Mouse (Mus musculus) megakaryocyte, embryonic 14.5 days (primary cell): ENCODE results near the gene Anks1b.

ENCODE experiments used
- FLI1 ChIP-seq: IDR thresholded peaks from 2 replicates; pipeline ENCODE4 v1.6.1; 2012; ENCODE audit warnings: low read length, inconsistent platforms, mixed read lengths
- GATA1 ChIP-seq: IDR thresholded peaks from 3 replicates; pipeline ENCODE4 v1.6.1; 2012; ENCODE audit warnings: mixed read lengths, low read length, inconsistent platforms, borderline replicate concordance

DNA sequence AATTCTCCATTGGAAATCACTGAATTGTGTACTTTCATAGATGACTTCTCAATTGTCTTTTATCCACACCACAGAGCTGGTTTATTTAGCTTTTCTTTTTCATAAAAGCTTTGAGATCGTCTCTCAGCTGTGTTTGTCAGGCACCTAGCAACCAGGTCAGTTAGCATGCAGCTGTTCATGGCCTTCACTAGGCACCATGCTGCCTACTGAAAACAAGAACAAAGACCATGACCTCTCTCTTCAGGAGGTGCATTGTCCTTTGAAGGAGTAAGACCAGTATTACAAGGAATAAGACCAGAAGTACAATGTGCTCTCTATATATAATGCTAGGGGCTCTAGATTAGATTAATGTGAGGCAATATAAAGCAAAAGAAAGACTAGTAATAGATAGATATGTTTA lies 594.2 kb downstream of the Anks1b start:
- no peak for TF ChIP-seq GATA1
- TF ChIP-seq FLI1, result no peak
